Mouse (Mus musculus): ENCODE results near the gene Dlg1. TPM values are rescaled to one million over a fixed set of nuclear protein-coding genes. Genes with fewer than 3 reads are reported as not detected.
A peak's percentile ranks its signal among the peaks of the same experiment; 100 is the strongest.

Gene Dlg1
- polyA plus RNA-seq, 1 experiment: 87.8 TPM

GRCm38 (mm10) chr16:31654021-31654420, 9.2 kb upstream of the Dlg1 start:
- DNase-seq (ENCODE audit: extremely low spot score in 1 of 2, low spot score in 1 of 2): no peak

- no peak for DNase-seq (ENCODE audit: extremely low spot score in 1 of 2, low spot score in 1 of 2)
Measured at GRCm38 (mm10) chr16:31655531-31655930, 7.7 kb upstream of the Dlg1 start.

GRCm38 (mm10) chr16:31657502-31657901, 5.7 kb upstream of the Dlg1 start:
- no peak for DNase-seq (ENCODE audit: extremely low spot score in 1 of 2, low spot score in 1 of 2)

- no peak for DNase-seq (ENCODE audit: extremely low spot score in 1 of 2, low spot score in 1 of 2)
Measured at GRCm38 (mm10) chr16:31658539-31659334, 4.5 kb upstream of the Dlg1 start.

GRCm38 (mm10) chr16:31659453-31659852, 3.8 kb upstream of the Dlg1 start:
- no peak for DNase-seq (ENCODE audit: extremely low spot score in 1 of 2, low spot score in 1 of 2)

- no peak for DNase-seq (ENCODE audit: extremely low spot score in 1 of 2, low spot score in 1 of 2)
Measured at GRCm38 (mm10) chr16:31662556-31663378, 476 bp upstream of the Dlg1 start.

GRCm38 (mm10) chr16:31664287-31664597, 999 bp downstream of the Dlg1 start:
- no peak for DNase-seq (ENCODE audit: extremely low spot score in 1 of 2, low spot score in 1 of 2)

GRCm38 (mm10) chr16:31672202-31672601, 9.0 kb downstream of the Dlg1 start:
- DNase-seq (ENCODE audit: extremely low spot score in 1 of 2, low spot score in 1 of 2): no peak

GRCm38 (mm10) chr16:31677463-31677862, 14.2 kb downstream of the Dlg1 start:
- DNase-seq (ENCODE audit: extremely low spot score in 1 of 2, low spot score in 1 of 2): no peak

- DNase-seq (ENCODE audit: extremely low spot score in 1 of 2, low spot score in 1 of 2): no peak
Measured at GRCm38 (mm10) chr16:31682291-31682690, 19.0 kb downstream of the Dlg1 start.

GRCm38 (mm10) chr16:31683670-31684430, 20.6 kb downstream of the Dlg1 start:
- DNase-seq (ENCODE audit: extremely low spot score in 1 of 2, low spot score in 1 of 2): no peak

GRCm38 (mm10) chr16:31684771-31685170, 21.5 kb downstream of the Dlg1 start:
- DNase-seq (ENCODE audit: extremely low spot score in 1 of 2, low spot score in 1 of 2): no peak

GRCm38 (mm10) chr16:31687766-31688165, 24.5 kb downstream of the Dlg1 start:
- no peak for DNase-seq (ENCODE audit: extremely low spot score in 1 of 2, low spot score in 1 of 2)

- DNase-seq (ENCODE audit: extremely low spot score in 1 of 2, low spot score in 1 of 2): peak; percentile 51 to 71
Measured at GRCm38 (mm10) chr16:31695286-31696020, 32.2 kb downstream of the Dlg1 start.

- DNase-seq (ENCODE audit: extremely low spot score in 1 of 2, low spot score in 1 of 2): peak in 1 of 2 experiments; percentile 29
Measured at GRCm38 (mm10) chr16:31696367-31696766, 33.1 kb downstream of the Dlg1 start.

- DNase-seq (ENCODE audit: extremely low spot score in 1 of 2, low spot score in 1 of 2): peak in 1 of 2 experiments; percentile 69
Measured at GRCm38 (mm10) chr16:31697341-31697740, 34.1 kb downstream of the Dlg1 start.

- DNase-seq (ENCODE audit: extremely low spot score in 1 of 2, low spot score in 1 of 2): peak in 1 of 2 experiments; percentile 47
Measured at GRCm38 (mm10) chr16:31705213-31705612, 42.0 kb downstream of the Dlg1 start.

GRCm38 (mm10) chr16:31705904-31706303, 42.7 kb downstream of the Dlg1 start:
- no peak for DNase-seq (ENCODE audit: extremely low spot score in 1 of 2, low spot score in 1 of 2)

GRCm38 (mm10) chr16:31707326-31707725, 44.1 kb downstream of the Dlg1 start:
- DNase-seq (ENCODE audit: extremely low spot score in 1 of 2, low spot score in 1 of 2): no peak

- DNase-seq (ENCODE audit: extremely low spot score in 1 of 2, low spot score in 1 of 2): no peak
Measured at GRCm38 (mm10) chr16:31722991-31723390, 59.7 kb downstream of the Dlg1 start.

All from frontal cortex, adult 2 months (tissue).